Mouse (Mus musculus): Measurements from ENCODE around the gene Hspa1l. TPM values are rescaled to one million over a fixed set of nuclear protein-coding genes. Genes with fewer than 3 reads are reported as not detected.
"Not testable (repeated sequence)": the region's sequence is repeated elsewhere in the genome, so short reads cannot be mapped to it uniquely, and the experiment has no call there.

Hspa1l gene
- polyA plus RNA-seq, 1 experiment from 2014 or later, result 1.1 TPM

DNA sequence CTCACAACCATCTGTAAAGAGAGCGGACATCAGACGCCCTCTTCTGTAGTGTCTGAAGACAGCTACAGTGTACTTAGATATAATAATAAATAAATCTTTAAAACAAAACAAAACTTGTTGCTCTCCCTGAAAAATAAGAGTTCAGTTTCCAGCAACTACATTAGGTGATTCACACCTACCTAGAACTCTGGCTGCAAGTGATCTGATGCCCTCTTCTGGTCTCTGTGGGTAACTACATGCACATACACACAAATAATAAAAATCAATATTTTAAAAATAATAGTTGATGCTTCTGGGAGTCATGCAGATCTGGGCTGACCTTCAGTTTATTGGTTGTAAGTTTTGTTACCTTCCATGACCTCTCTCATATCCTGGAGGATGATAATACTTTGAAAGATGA, 11.7 kb downstream of the Hspa1l start:
- Histone ChIP-seq H3K27ac (replicated peaks) (no peak overlapping the region), H3K4me3 (no peak overlapping the region), H3K4me1 (peaks cover 20% of the 10 kb centered on the region), H3K9me3 (no peaks in the 10 kb centered on the region), H3K27me3 (replicated peaks; ENCODE audit: low read depth, poor library complexity, severe bottlenecking) (no peaks in the 10 kb centered on the region), H3K36me3 (replicated peaks) (peaks cover 57% of the 10 kb centered on the region)
- WGBS, result 76% methylated on average over 2 of the region's 2 CpGs
- no peak for DNase-seq (ENCODE audit: low spot score)

DNA sequence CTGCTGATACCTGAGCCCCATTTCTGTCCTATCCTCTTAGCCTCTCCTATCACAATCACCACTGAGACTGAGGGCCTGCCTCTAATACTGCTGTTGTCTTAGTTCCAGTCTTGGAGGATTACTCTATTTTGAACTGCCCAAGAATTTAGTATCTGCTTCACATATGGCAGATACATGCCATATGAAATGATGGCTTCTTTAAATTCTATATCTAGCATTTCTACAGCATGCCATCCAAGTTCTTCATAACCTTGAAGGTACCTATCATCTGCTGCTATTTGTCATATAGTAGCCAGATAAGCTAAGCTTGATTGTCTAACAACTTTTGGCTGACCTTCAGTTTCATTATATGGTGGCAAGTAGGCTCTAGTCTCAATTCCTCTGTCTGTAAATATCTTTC, 22.2 kb downstream of the Hspa1l start:
- H3K4me3 ChIP-seq, result no peak overlapping the region
- H3K27me3 ChIP-seq (replicated peaks; ENCODE audit: low read depth, poor library complexity, severe bottlenecking), result no peaks in the 10 kb centered on the region
- H3K36me3 ChIP-seq (replicated peaks), result peaks cover 79% of the 10 kb centered on the region
- H3K4me1 ChIP-seq, result peaks cover 22% of the 10 kb centered on the region
- DNase-seq (ENCODE audit: low spot score), result no peak
- no peaks in the 10 kb centered on the region for H3K9me3 ChIP-seq
- H3K27ac ChIP-seq (replicated peaks), result no peak overlapping the region

DNA sequence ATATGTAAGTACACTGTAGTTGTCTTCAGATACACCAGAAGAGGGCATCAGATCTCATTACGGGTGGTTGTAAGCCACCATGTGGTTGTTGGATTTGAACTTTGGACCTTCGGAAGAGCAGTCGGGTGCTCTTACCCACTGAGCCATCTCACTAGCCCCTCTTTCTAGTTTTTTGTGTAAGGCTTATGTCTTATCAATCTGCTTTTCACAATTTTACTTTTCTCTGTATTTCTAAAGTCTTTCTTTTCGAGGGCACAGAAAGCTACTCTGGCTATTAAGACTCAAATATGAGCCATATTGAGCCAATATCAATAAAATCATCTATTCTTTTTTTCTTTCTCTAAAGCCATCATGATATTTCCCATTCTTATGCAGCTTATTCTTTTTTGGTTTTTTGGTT, 22.7 kb downstream of the Hspa1l start:
- WGBS, result 94% methylated on average over 4 of the region's 4 CpGs
- peaks cover 26% of the 10 kb centered on the region for H3K4me1 ChIP-seq
- H3K36me3 ChIP-seq (replicated peaks), result peaks cover 76% of the 10 kb centered on the region
- H3K4me3 ChIP-seq; H3K9me3 ChIP-seq; DNase-seq (ENCODE audit: low spot score); H3K27me3 ChIP-seq (replicated peaks; ENCODE audit: low read depth, poor library complexity, severe bottlenecking); H3K27ac ChIP-seq (replicated peaks): not testable (repeated sequence)

DNA sequence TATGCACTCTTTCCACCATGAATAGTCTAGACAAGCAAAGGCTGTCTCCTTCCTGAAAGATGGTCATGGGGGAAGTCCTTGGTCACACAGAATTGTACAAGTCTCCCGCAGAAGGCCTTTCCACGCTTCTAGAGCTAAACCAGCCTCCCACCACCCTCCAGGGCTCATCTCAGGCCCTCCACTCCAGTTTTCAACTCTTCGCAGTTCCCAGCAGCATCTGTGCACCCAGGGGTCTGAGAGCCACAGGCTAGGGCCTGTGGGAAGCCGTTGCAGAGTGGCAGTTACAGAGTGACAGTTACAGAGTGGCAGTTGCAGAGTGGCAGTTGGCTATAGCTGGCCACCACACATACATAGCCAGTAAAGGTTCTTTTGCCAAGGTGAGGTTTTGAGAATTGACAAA, 23.4 kb downstream of the Hspa1l start:
- 94% methylated on average over 4 of the region's 4 CpGs for WGBS
- H3K27ac ChIP-seq (replicated peaks); H3K27me3 ChIP-seq (replicated peaks; ENCODE audit: low read depth, poor library complexity, severe bottlenecking); H3K4me3 ChIP-seq; DNase-seq (ENCODE audit: low spot score); H3K9me3 ChIP-seq: not testable (repeated sequence)
- peaks cover 26% of the 10 kb centered on the region for H3K4me1 ChIP-seq
- H3K36me3 ChIP-seq (replicated peaks), result peaks cover 69% of the 10 kb centered on the region

DNA sequence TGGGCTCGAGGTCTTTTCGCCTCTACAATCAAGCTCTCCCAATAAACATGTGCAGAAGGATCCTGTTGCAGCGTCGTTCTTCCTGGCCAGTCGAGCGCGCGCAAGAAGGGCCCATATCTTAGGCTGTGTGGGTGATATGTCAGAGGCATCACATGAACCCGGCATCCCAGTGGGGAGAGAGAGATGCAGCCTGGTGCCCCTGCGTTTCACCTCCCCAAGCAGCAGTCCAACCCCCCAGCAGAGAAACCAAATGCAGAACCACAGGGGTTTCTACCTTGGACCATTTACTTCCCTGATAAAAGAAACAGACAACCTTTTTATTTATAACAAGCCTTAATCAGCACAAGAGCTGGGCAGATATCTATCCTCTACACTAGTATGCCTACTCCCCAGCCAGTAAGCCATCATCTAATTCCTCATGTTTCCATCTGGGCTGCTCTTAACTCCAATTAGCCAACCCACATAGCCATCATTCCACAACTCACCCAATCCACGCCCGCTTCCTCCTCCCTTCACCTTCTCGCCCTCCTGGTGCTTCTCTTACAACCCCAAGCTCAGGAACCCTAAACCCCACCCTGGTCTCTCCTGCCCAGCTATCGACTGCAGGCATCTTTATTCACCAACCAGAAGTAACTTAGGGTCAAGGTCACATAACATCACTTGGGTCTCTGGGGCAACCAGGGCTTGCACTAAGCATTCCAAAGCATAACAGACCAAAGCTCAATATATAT, 24.1 kb downstream of the Hspa1l start:
- 94% methylated on average over 13 of the region's 14 CpGs for WGBS
- H3K36me3 ChIP-seq (replicated peaks), result peaks cover 62% of the 10 kb centered on the region
- H3K9me3 ChIP-seq, result no peaks in the 10 kb centered on the region
- peaks cover 29% of the 10 kb centered on the region for H3K4me1 ChIP-seq
- no peak for DNase-seq (ENCODE audit: low spot score)
- H3K27me3 ChIP-seq (replicated peaks; ENCODE audit: low read depth, poor library complexity, severe bottlenecking), result no peaks in the 10 kb centered on the region
- H3K4me3 ChIP-seq, result peak overlapping the region; percentile 19; the same call in 1 of the 2 replicates
- H3K27ac ChIP-seq (replicated peaks), result no peak overlapping the region

DNA sequence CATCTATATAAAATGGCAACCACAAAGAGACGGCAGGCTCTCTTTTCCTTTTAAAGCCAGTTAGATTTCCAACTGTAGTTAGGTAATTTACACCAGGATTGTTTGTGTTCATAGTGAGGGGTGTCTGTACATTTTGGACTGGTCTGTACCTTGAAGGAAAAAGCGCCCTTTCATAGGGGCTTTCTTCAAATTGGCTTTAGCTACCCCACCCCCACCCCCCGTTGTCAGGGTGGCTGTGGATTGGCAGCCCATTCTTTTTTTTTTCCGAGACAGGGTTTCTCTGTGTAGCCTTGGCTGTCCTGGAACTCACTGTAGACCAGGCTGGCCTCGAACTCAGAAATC, 24.6 kb downstream of the Hspa1l start:
- no peaks in the 10 kb centered on the region for H3K9me3 ChIP-seq
- H3K4me3 ChIP-seq, result peak overlapping the region; percentile 19; the same call in 1 of the 2 replicates
- 92% methylated on average over 5 of the region's 5 CpGs for WGBS
- DNase-seq (ENCODE audit: low spot score), result no peak
- peaks cover 33% of the 10 kb centered on the region for H3K4me1 ChIP-seq
- H3K27ac ChIP-seq (replicated peaks), result no peak overlapping the region
- no peaks in the 10 kb centered on the region for H3K27me3 ChIP-seq (replicated peaks; ENCODE audit: low read depth, poor library complexity, severe bottlenecking)
- peaks cover 57% of the 10 kb centered on the region for H3K36me3 ChIP-seq (replicated peaks)

DNA sequence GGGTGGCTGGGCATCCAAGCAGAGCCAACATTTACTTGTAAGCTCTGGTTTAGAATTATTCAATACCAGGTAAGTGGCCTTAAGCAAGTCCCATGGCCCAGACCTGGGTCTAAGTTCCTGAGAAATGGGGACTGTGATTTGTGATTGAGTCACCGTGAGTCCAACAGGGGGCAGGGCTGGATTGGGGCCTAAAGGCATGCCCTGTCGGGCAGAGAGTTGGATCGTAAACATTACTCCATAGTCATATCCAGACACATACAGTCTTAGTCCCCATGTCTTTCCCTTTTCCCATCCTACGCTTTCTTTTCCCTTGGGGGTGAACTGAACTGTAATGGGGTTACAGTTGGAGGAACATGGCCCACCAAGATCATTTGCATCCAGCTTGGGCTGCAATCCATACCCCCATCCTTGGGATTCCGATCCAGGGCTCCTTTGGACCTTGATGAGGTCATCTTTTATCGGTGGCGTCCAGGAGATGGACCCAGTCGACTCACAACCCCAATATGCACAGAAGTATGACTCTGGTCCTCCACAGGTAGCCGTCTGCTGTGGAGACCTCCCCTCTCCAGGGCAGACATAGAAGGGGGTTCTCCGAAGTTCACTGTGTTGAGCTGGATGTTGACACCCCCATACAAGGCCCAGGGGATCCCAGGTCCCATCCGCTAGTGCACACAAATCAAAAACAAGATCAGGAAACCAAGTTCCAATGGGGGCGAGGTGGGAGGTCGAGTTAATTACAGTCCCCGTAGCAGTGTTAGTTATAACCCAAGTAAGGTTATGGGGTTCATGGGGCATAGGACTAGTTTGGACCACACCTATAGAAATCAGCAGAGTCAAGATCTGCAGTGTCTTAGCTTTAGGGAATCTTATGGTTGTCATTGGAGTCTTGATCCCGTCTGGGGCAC, 26.3 kb downstream of the Hspa1l start:
- WGBS, result 94% methylated on average over 15 of the region's 15 CpGs
- Histone ChIP-seq H3K4me1 (peaks cover 49% of the 10 kb centered on the region), H3K27ac (replicated peaks) (peak overlapping the region; percentile 92; the same call in 1 of the 2 replicates), H3K4me3 (peak overlapping the region; percentile 97), H3K27me3 (replicated peaks; ENCODE audit: low read depth, poor library complexity, severe bottlenecking) (no peaks in the 10 kb centered on the region), H3K36me3 (replicated peaks) (peaks cover 55% of the 10 kb centered on the region), H3K9me3 (no peaks in the 10 kb centered on the region)
- no peak for DNase-seq (ENCODE audit: low spot score)

DNA sequence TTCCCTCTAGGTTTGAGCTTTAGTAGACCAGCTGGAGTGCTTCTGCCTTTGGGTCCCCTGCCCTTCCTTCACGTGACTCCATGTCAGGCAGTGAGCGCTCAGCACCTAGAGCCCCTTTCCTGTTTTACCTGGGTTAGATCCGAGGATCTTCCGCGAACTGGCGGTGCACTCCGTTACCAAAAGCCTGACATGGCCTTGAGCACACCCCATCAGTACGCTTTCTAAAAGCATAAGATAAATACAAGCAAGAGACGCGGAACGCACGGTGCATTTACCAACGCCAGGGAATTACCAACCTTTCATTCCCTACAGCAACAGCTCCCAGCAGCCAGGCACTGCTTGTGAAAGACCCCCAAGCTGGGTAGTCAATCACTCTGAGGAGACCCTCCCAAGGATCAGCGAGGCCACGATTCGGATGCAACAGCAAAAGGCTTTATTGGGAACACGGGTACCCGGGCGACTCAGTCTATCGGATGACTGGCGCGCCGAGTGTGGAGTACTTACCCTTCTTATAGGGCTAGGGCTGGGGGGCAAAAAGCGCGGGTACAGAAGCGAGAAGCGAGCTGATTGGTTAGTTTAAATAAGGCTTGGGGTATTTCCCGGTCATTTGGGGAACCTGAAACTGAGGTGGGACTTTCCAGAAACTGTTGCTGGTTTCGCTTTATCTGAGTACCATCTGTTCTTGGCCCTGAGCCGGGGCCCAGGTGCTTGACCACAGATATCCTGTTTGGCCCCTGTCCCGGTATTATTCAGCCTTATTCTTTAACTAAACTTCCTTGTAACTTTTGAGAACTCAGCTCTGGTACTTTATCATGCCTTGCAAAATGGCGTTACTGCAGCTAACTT, 27.6 kb downstream of the Hspa1l start:
- peak overlapping the region; percentile 97 for H3K27ac ChIP-seq (replicated peaks)
- peaks cover 54% of the 10 kb centered on the region for H3K4me1 ChIP-seq
- not testable (repeated sequence) for H3K27me3 ChIP-seq (replicated peaks; ENCODE audit: low read depth, poor library complexity, severe bottlenecking); H3K9me3 ChIP-seq
- peak overlapping the region; percentile 97 for H3K4me3 ChIP-seq
- 28% methylated on average over 31 of the region's 32 CpGs for WGBS
- peak; percentile 53 for DNase-seq (ENCODE audit: low spot score)
- peaks cover 63% of the 10 kb centered on the region for H3K36me3 ChIP-seq (replicated peaks)

DNA sequence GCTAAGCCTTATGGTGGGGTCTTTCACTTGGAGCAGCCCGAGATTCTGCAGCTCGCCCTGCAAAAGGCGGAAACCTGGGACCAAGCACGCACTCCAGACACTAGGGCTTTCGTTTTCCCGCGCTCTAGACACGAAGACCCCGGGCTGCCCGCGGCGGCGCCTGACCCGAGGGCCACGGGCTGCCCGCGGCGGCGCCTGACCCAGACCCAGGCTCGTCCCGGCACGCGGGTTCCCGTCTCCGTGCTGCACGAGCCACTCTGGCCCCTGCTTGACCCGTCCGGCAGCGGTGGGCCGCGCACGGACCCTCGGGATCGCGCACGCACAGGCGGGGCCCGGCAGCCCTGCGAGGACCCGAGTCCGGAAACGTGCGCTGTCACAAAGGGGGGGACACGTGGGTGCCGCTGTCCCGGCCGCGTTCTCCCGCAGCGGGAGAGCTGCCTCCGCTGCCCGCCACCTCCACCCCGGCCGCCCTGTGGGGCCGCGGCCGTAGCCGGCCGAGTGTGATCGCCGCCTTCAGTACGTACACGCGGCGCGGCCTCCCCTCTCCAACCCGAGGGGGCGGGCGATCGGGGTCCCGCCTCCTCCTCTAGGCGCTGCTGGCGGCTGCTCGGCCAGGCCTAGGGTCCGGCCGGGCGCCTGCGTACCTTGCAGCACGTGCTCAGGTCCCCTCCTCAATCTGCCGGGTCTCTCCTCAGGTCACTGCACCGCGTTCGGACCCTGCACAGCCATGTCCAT, 28.4 kb downstream of the Hspa1l start, which contains the start of gene Vars:
Vars (plus strand) TSS at position 271 of the 735 bp plus-strand sequence.
- peaks cover 64% of the 10 kb centered on the region for H3K36me3 ChIP-seq (replicated peaks)

DNA sequence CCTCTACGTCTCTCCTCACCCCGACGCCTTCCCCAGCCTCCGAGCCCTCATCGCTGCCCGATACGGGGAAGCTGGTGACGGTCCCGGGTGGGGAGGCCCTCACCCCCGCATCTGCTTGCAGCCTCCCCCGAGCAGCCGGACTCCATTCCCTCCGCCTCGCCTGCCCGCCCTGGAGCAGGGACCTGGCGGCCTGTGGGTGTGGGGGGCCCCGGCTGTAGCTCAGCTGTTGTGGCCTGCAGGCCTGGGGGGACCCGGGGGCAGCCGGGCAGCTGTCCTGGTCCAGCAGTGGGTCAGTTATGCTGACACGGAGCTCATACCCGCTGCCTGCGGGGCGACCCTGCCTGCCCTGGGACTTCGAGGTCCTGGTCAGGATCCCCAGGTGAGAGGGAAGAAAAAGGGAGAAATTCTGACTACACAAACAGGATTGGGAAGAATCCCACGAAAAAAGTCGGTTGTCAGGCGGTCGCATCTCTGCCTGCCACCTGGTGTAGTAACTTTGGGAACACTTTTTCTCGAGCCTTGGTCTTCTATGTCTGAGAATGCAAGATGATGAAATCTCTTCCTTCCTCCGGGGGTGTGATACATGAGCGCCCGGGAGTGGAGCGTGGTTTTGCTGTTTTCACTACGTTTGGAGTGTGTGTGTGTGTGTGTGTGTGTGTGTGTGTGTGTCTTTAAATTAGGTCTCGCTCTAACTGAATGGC, 29.1 kb downstream of the Hspa1l start:
- Histone ChIP-seq H3K9me3 (no peaks in the 10 kb centered on the region), H3K4me3 (peak overlapping the region; percentile 97), H3K36me3 (replicated peaks) (peaks cover 65% of the 10 kb centered on the region), H3K27ac (replicated peaks) (peak overlapping the region; percentile 97), H3K4me1 (peaks cover 54% of the 10 kb centered on the region), H3K27me3 (replicated peaks; ENCODE audit: low read depth, poor library complexity, severe bottlenecking) (no peaks in the 10 kb centered on the region)
- DNase-seq (ENCODE audit: low spot score), result peak; percentile 47
- under 1% methylated on average over 35 of the region's 35 CpGs for WGBS

More for the DNA sequence above, 28.4 kb downstream of the Hspa1l start, which contains the start of gene Vars:
- peak within 1 kb of the TSS; percentile 97 for H3K27ac ChIP-seq (replicated peaks)
- DNase-seq (ENCODE audit: low spot score), result peak; percentile 97
- no peaks in the 10 kb centered on the region for H3K9me3 ChIP-seq
- peak within 1 kb of the TSS; percentile 97 for H3K4me3 ChIP-seq
- H3K4me1 ChIP-seq, result peaks cover 54% of the 10 kb centered on the region
- no peaks in the 10 kb centered on the region for H3K27me3 ChIP-seq (replicated peaks; ENCODE audit: low read depth, poor library complexity, severe bottlenecking)
- WGBS, result under 1% methylated on average over 83 of the region's 83 CpGs

DNA sequence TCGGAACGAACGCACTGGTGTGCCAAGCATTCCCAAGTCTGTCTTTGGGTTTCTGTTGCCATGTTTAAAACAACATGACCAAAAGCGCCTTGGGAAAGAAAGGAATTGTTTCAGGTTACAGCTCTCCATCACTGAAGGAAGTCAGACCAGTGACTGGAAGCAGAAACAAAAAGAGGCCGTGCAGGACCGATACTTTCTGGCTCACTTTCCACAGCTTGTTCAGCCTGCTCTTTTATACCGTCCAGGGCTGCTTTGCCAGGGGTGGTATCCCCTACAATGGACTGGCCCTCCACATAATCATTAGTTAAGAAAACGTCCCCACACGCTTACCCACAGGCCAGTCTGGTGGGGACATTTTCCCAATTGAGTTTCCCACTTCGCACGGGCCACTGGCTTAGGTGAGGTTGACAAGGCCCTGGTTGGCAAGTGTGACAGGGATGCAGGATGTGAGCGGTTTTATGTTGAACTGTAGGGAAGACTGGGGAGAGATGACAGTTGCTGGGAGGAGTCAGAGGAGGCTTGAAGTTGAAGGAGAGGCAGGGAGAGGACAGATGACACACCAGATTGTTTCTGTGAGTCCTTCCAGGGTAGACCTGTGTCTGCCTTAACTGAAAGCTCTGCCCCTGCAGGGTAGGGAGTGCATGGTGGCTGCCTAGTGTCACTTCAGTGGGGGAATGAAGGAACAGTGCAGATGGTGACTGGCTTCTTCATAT, 29.8 kb downstream of the Hspa1l start:
- WGBS, result 14% methylated on average over 12 of the region's 12 CpGs
- no peak for DNase-seq (ENCODE audit: low spot score)
- H3K36me3 ChIP-seq (replicated peaks), result peaks cover 65% of the 10 kb centered on the region
- H3K4me3 ChIP-seq, result peak overlapping the region; percentile 97
- no peaks in the 10 kb centered on the region for H3K27me3 ChIP-seq (replicated peaks; ENCODE audit: low read depth, poor library complexity, severe bottlenecking)
- H3K9me3 ChIP-seq, result no peaks in the 10 kb centered on the region
- H3K27ac ChIP-seq (replicated peaks), result peak overlapping the region; percentile 97
- peaks cover 49% of the 10 kb centered on the region for H3K4me1 ChIP-seq
